Mouse (Mus musculus): ENCODE data around the gene Slc39a7.
A peak's percentile ranks its signal among the peaks of the same experiment; 100 is the strongest.

The Slc39a7 gene

GRCm38 (mm10) chr17:34031465-34032173, at the start of gene Slc39a7, which contains the start of gene Rxrb:
TSS of gene Slc39a7 (minus strand) at chr17:34031682.
TSS of gene Rxrb (plus strand) at chr17:34031812.
- DNase-seq: peak; percentile 99

- peak; percentile 72 for DNase-seq
Observed at GRCm38 (mm10) chr17:34079621-34080020, 48.1 kb upstream of the Slc39a7 start.

GRCm38 (mm10) chr17:34079002-34079401, 47.5 kb upstream of the Slc39a7 start:
- DNase-seq: no peak

GRCm38 (mm10) chr17:34078148-34078547, 46.7 kb upstream of the Slc39a7 start:
- DNase-seq: no peak

GRCm38 (mm10) chr17:34077549-34077948, 46.1 kb upstream of the Slc39a7 start:
- DNase-seq: peak; percentile 83

- peak; percentile 78 for DNase-seq
Observed at GRCm38 (mm10) chr17:34075271-34075670, 43.8 kb upstream of the Slc39a7 start.

GRCm38 (mm10) chr17:34072091-34072490, 40.6 kb upstream of the Slc39a7 start:
- DNase-seq: no peak

GRCm38 (mm10) chr17:34068864-34069263, 37.4 kb upstream of the Slc39a7 start:
- no peak for DNase-seq

- DNase-seq: no peak
Observed at GRCm38 (mm10) chr17:34057224-34057623, 25.7 kb upstream of the Slc39a7 start.

- no peak for DNase-seq
Observed at GRCm38 (mm10) chr17:34047404-34048050, 16.0 kb upstream of the Slc39a7 start.

- DNase-seq: no peak
Observed at GRCm38 (mm10) chr17:34045941-34046340, 14.5 kb upstream of the Slc39a7 start.

- peak; percentile 39 for DNase-seq
Observed at GRCm38 (mm10) chr17:34039562-34040450, 8.3 kb upstream of the Slc39a7 start.

- DNase-seq: peak; percentile 22
Observed at GRCm38 (mm10) chr17:34038878-34039561, 7.5 kb upstream of the Slc39a7 start, which contains the start of gene Col11a2. TSS of gene Col11a2 (plus strand) at chr17:34039437.

- peak; percentile 19 for DNase-seq
Observed at GRCm38 (mm10) chr17:34038440-34038839, 7.0 kb upstream of the Slc39a7 start.

- DNase-seq: no peak
Observed at GRCm38 (mm10) chr17:34037241-34037640, 5.8 kb upstream of the Slc39a7 start.

GRCm38 (mm10) chr17:34036647-34037046, 5.2 kb upstream of the Slc39a7 start:
- peak; percentile 44 for DNase-seq

- no peak for DNase-seq
Observed at GRCm38 (mm10) chr17:34035517-34035916, 4.0 kb upstream of the Slc39a7 start.

GRCm38 (mm10) chr17:34034064-34034463, 2.6 kb upstream of the Slc39a7 start:
- peak; percentile 58 for DNase-seq

- no peak for DNase-seq
Observed at GRCm38 (mm10) chr17:34033441-34033840, 2.0 kb upstream of the Slc39a7 start.

GRCm38 (mm10) chr17:34032806-34033205, 1.3 kb upstream of the Slc39a7 start:
- peak; percentile 21 for DNase-seq

GRCm38 (mm10) chr17:34032174-34032632, 721 bp upstream of the Slc39a7 start:
- DNase-seq: peak; percentile 86

GRCm38 (mm10) chr17:34030861-34031326, 588 bp downstream of the Slc39a7 start:
- no peak for DNase-seq
